Mouse (Mus musculus) heart, adult 18-20 months (tissue): ENCODE measurements around the gene Camk2n2. TPM values are rescaled to one million over a fixed set of nuclear protein-coding genes. Genes with fewer than 3 reads are reported as not detected.
"Not testable (repeated sequence)": the region's sequence is repeated elsewhere in the genome, so short reads cannot be mapped to it uniquely, and the experiment has no call there.

Experiments used
- DNase-seq, 2 experiments: peaks; one replicate each; pipeline ENCODE4 v3.0.0; 2021 to 2022; ENCODE audit warnings: mixed read lengths in 1 of 2
- long read RNA-seq, 2 experiments: library from polyadenylated mRNA; stranded (forward); transcript quantifications; one replicate each; pipeline ENCODE4 v2.0.0; 2021
- total RNA-seq, 2 experiments: library from RNA; stranded (reverse); gene quantifications; 2 replicates each; pipeline ENCODE4 v1.2.3; 2021

Camk2n2 gene
- total RNA-seq = 1 to 10 TPM; 1.3 to 1.6 TPM
- long read RNA-seq, experiment 1, partial matches to known transcripts = 0 of 2 reads
- long read RNA-seq, experiment 1, other reads (novel, unspliced or antisense) = 0 of 2 reads
- long read RNA-seq, experiment 2 = 0 reads

DNA sequence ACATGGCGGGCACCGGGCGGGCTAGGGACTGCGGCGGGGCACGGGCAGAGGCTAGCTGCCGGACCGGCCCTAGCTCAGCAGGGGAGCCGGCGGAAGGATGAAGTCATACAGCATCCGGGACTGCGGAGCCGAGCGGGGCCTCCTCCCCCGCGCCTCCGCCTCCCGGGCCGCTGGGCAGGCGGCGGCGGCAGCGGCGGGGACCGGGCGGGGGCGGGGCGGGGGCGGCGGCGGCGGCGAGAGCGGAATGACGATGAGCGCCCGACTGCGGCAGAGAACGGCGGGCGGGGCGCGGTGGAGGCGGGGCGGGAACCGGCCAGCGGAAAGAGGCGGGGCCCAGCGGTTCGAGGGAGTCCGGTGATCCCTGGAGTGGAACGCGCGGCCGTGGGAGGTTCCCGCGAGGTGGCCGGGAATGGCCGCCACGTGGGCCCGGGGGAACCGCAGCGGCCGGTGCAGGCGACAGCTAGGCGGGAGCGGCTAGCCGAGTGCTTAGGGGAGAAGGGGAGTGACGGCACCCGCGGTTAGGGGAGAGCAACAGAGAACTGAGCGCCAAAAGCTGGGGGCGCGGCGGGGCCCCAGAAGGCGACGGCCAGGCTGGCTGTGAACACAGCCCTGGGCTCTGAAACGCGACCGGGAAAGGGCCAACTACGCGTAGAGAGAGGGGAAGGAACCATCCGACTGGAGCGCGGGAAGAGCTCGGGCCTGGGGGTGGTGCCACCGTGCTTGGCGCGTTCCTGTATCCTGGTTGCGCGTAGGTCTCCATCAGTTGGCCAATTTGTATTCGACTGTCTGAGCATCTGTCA is at the start of gene Camk2n2:
Gene Camk2n2, minus strand, starts transcription at position 97 of the 800 bp plus-strand sequence.
- DNase-seq = peak; percentile 80 to 81

DNA sequence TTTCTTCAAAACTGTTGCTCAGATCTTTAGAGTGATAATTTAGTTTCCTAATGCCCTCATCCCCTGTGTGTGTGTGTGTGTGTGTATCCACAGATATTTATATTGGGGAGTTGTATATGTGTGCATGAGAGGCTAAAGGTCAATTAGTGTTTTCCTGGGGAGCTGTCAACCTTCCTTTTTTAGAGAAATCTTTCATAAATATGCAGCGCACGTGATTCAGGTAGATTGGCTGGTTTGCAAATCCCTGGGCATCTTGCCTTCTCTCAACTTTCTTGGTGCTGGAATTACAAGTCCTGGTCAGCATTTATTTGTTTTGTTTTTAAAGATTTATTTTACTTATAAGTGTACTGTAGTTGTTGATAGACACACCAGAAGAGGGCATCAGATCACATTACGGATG is 49.2 kb upstream of the Camk2n2 start:
- DNase-seq = no peak

DNA sequence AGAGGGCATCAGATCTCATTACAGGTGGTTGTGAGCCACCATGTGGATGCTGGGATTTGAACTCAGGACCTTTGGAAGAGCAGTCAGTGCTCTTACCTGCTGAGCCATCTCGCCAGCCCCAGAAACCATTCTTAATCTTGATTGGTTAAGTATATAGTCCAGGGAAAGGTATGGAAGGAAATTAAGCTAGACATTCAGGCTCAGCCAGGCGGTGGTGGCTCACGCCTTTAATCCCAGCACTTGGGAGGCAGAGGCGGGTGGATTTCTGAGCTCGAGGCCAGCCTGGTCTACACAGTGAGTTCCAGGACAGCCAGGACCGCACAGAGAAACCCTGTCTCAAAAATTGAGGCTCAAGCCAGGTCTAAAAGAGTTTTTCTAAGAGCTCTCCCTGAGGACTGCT is 46.9 kb upstream of the Camk2n2 start, which contains the start of gene Eif4g1:
Gene Eif4g1, plus strand, starts transcription at position 301 of the 400 bp plus-strand sequence.
- not testable (repeated sequence) for DNase-seq

DNA sequence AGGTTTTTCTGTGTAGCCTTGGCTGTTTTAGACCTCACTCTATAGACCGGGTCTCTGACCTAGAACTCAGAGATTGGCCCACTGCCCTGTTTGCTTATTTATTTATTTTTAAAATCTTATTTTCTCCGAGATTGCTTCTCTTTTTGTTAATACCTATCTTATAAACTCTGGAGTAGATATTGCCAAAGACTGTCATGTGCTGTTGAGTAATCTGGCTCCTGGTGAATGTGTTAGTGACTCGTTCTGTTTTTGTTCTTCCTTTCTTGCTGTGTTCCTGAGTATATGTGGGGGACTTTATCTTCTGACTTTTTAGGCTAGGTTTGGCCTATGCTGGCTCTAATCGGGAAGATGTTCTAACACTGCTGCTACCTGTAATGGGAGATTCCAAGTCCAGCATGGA is 36.6 kb upstream of the Camk2n2 start:
- DNase-seq = no peak

DNA sequence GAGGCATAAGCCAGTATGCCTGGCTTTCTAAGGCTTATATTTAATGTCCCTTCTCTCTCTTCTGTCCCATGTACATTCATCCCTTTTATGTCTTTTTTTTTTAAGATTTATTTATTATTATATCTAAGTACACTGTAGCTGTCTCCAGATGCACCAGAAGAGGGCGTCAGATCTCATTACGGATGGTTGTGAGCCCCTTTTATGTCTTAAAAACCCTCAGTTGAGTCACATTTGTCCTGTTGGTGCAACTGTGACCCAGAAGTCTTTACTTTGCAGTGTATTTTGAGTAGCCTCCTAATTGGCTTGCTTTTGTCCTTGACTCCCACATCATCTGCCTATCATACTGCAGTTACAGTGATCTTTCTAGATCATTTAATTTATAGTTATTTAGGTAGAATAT is 32.2 kb upstream of the Camk2n2 start:
- DNase-seq = no peak

DNA sequence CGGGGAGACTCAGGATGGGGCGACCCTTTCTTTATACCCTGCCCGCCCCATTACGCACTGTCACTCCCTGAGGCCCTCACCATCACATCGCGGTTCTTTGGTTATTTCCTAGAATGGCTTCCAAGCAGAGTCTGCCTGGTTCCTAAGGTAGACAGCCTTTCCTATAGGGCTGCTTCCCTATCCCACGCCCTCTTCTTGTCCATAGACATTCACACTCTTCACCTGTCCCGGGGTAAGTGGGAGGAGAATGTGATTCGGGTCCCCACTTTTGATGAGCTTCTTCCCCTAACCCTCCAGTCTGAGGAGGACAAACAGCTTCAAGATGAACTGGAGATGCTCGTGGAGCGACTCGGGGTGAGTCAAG is 30.8 kb upstream of the Camk2n2 start:
- no peak for DNase-seq

DNA sequence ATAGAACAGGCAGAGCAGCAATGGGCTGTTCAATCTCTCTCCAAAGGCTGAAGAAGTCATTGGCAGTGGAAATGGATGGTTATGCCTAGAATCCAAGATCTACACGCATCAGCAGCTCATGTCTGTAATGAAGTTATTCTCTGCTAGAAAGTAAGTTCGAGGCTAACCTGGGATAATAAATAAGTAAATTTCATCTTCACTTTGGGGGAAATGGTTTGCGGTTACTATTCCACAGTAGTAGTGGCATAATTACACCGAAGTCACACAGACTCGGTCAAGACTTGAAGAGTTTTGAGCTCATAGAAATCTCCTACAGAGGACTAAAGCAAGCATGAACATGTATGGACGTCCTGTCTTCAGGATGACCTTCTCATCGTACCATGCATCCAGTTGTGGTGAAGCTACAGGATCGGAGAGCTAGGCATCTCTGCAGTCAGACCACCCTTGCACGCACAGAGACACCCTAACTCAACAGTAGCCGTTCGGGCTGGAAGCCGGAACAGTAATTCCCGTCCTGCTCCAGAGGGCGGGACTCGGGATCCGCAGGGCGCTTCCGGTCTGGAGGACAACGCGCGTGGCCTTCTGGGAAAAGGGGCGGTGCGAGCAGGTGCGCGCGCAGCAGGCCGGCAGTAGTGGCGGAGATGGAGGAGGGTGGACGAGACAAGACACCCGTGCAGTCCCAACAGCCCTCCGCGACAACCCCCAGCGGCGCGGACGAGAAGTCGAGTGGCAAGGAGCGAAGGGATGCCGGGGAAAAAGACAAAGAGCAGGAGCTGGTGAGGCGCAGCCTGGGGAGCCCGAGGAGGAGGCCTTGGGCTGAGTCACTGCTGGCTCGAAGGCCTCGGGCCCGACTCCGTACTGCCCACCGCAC is 30.2 kb upstream of the Camk2n2 start, which contains the start of gene Psmd2:
Gene Psmd2, plus strand, starts transcription at position 577 of the 871 bp plus-strand sequence.
- DNase-seq = peak; percentile 97 to 99

DNA sequence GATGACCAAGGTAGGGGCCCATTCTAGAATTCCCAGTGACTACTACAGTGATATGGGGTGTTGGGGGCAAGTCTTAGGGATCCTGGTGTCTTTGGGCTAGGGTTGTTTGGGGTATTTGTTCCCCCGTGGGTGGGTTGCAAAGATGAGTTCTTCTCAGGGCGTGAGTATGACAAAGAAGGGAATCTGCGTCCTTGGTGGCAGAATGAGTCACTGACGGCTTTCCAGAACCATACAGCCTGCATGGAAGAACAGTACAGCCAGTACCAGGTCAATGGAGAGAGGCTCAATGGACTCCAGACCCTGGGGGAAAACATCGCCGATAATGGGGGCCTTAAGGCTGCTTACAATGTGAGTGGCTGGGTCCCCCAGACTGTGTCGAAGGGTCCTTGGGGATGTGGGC is 22.8 kb upstream of the Camk2n2 start:
- no peak for DNase-seq

DNA sequence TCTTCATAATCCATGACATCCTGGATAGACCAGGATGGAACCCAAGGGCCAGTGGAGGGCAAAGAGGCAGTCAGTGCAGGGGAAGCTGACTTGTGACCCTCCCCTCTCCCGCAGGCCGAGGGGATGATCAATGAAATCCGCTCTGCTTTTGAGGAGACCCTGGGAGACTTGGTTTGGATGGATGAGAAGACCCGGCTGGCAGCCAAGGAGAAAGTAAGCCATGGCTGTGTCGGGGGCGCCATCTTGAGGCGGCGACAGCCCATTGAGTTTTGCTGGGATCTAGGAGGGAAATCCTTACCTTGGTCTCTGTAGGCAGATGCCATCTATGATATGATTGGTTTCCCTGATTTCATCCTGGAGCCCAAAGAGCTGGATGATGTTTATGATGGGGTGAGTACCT is 21.1 kb upstream of the Camk2n2 start:
- DNase-seq = peak; percentile 58 to 82

DNA sequence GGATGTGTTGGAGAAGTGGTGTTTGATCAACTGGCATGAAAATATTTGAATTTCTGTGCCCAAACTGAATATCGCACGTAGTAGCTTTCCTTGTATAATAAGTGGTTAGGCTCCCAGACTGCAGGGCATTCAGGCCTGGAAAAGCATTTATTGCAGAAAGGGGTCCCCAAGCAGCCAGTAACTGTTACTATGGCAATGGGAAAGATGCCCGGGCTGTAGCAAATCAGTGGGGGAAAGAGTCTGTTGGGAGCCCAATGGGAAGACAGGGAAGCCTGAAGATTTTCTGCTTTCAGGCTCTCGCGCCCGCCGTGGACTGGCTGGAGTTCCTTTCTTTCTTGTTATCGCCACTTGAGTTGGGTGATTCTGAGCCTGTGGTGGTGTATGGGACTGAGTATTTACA is 17.3 kb upstream of the Camk2n2 start:
- no peak for DNase-seq

DNA sequence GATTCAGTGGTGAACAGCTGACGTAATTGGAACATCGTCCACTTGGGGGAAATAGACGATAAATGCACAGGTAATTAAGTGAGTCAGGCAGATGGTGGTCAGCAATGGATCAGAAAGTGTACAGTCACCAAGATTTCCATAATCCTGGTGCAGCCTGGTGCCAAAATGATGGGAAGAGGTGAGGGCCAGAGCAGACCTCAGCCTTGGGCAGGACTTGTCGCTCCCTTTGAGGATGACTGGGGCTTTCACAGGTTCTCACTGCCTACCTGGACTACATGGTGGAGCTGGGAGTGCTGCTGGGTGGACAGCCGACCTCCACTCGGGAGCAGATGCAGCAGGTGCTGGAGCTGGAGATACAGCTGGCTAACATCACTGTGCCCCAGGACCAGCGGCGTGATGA is 16.3 kb upstream of the Camk2n2 start:
- no peak for DNase-seq

DNA sequence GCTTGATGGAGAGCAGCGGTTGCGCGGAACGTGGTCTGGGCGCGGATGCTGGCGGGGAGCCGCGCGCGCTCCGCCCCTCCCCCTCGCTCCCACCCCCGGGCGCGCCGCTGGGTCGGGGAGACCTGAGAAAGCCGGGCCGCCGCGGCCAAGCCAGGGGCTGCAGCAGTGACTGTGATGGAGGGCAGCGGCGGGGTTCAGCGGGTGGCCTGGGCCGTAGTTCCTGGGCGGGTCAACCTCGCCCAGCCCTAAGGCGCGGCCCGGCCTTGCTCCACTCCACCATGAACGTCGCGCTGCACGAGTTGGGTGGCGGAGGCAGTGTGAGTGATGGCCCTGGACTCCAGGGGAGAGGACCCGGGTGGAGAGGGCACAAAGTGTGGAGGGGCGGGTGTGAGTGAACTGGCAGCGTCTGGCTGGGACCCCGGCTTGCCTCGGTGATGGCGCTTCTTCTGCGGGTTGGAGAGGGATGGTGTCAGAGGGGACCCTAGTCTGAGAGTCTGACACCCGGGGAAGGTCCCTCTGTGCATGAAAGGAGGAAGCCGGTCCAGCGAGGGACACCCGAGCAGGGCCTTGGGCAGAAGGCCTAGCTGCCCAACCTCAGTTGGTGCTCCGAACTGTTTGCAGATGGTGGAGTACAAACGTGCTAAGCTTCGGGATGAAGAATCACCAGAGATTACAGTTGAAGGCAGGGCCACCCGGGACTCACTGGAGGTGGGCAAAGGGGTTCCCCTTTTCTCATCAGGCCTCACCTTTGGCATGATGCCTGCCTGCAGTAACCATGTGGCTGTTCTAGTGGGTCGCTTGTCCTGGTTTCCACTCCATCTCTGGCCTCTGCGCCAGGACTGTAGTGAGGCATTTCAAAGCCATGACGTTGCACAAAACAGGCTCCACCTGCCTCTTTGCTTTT is 8.9 kb upstream of the Camk2n2 start, which contains the start of gene Ece2:
Gene Ece2, plus strand, starts transcription at position 98 of the 904 bp plus-strand sequence.
- DNase-seq = peak in 1 of 2 experiments; percentile 22

DNA sequence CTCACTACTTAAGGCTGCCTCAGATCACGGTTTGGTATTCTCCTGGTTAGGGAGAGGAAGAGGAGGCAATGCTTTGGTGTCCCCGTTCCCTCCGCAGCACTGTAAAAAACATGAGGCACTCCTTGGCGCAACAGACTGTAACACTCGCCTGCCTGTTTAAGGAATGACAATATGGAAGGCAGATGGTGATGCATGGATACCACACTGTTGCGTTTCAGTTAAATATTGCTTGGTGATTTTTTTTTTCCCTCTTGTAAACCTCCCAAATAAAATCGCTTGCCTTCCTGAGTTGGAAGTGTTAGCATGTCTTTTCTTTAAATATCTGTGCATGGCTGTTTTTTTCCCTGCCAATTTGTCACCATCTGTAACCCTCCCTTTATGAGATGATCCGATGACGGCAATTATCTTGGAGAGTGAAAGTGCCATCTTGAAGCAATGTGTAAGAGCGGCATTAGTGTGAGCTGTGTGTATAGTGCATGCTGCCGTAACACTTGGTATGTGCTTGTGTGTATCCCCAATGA is 7.8 kb upstream of the Camk2n2 start:
- no peak for DNase-seq

DNA sequence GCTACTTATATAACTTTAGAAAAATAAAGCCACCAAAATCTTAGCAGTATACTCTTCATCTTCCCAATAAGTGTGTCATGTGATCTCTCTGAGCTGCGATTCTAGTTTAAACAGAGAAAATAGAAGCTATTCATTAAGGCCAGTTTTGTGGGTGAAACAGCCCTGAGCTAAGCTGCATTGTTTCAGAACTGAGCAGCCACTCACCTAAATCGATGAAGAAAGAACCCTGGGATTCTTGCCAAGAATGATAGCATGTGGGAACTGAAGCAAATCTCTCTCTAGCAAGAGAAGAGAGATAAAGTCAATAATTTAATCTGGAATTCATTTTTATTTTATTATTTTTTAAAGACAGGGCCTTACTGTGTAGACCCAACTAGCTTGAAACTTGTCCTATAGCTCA is 2.1 kb upstream of the Camk2n2 start:
- no peak for DNase-seq

DNA sequence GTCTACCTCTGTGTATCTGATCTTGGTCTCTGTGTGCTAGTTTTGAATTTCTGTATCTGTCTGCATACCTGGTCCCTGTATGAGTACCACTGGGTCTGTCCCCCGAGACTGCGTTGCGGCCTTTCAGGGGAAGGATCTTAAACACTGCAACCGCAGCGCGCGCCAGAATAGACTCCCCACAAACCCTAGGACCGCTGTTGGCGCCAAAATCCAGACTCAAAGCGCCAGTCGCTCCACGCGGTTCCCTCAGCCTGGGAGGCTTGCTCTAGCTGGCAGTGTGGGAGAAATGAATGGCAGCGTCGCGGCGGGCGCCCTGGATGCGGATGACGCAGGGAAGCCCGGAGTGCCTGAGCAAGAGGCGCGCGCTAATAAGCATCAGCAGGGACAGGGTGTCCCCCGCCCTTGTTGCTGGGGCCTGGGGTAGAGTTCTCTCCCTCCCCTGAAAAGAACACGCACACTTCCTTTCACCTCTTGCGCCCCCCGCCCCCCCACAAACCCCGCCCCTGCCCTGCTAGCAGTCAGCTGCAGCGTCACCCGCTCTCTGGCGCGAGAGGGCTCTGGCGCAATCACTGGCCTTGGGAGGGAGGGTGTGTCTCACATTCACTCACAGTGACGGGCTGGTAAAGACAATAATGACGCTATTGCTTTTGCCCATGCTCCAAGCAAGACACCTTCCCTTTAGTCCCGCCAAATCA is 1.1 kb upstream of the Camk2n2 start:
- peak; percentile 77 to 78 for DNase-seq

DNA sequence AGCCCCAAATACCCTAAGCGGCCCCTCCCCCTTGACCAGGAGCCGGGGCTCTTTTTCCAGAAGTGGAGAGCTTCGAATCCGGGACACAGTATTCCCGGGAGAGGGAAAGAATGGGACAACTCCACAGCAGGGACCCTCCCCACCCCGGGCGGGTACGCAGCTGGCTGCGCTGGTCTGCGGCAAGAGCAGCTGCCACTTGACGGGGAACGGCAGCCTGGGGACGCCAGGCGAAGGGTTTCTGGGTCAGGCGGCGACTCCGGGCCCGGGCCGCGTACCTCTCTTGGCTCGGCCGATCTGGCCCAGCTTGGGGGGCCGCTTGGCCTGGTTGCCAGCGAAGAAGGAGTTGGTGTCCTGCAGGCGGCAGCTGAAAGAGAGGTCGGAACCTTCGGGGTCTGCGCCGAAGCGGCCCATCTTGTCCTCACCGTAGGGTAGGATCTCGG is 316 bp downstream of the Camk2n2 start:
- peak in 1 of 2 experiments; percentile 7 for DNase-seq

DNA sequence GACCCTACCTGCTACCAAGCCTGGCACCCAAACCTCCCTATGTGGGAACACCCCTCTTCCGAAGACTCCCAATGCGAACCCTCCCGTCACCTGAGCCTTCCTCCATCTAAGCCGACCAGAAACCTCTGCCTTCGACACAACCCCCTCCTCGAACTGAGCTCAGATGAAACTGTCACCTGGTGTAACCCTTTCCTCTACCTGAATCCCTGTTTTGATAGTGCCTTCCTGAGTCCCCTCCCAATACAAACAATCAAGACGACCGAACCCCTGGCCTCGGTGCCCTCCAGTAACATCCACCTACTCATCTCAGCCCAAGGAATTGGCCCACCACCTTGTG is 720 bp downstream of the Camk2n2 start:
- DNase-seq = peak in 1 of 2 experiments; percentile 17

DNA sequence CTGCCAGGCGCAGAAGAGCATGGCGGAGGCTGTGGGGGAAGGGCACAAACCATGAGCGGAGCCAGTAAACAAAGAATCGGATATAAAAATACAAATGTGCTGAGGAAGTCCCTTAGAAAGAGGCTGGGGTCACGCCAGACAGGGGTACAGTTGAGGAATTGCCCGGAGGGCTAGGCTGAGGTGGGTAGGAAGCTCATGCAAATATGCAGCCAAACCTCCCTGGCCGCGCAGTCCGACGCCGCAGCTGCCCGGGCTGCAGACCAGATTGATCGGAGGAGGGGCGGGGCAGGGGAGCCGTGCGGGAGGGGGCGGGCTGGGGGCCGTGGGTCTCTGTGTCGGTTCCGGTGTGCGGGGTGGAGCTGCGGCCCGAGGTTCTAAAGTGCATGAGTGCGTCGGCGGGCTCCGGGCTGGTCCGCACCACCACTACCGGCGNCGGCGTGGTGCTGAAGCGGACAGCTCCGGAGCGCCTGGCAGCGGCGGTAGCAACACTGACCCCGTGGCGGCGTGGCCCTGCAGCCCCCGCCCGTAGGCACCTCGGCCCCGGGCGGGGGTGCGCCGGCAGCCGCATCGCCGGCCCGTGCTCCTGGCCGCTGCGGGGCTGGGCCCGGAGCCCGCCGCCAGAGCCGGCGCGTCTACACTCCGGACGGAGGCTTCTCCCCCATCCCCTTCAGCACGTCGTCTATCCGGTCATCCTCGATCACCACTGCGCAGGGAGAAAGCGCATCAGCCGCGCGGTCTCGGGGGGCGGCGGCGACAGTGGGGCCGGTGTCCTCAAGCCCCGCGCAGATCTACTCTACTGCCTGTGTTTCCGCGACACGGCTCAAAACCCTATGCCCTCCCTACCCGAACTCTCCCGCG is 1.3 kb downstream of the Camk2n2 start:
- DNase-seq = peak; percentile 14 to 39

DNA sequence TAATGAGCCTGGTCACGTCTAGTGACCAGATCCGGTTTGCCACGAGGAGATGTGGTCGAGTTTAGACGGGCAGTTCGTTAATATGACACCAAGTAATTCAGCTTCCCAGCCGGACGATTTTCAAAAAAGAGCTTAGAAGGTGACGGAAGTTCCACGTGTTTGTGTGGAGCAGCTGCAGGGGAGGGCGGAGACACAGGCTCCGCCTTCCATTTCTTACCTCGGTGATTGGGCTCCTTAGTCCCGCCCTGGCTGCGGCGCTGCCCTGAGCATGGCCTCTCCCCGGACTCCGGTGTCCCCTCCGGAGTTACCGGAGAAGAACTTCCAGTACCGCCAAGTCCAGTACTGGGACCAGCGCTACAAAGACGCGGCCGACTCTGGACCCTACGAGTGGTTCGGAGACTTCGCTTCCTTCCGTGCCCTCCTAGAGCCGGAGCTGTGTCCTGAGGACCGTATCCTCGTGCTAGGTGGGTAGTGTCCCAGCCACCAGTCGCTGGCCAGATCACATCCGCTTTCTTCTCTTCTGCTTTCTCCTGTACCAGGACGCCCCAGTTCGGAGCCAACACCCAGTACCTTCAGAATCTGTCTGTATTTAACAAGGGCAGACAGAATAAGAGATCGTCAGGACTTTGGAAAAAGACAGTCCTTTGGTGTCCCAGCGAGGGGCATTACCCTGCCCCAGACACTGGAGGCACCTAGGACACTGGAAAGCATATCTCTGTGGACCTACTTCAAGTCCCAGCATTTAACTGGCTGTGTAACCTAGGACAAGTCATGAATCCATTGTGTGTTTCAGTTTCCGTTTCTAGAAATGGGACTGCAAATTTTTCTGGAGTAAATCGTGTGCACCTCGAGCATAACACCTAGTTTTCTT is 9.5 kb downstream of the Camk2n2 start, which contains the start of the genes Eef1akmt4, Gm49333 and Alg3:
Gene Eef1akmt4, plus strand, starts transcription at position 237 of the 871 bp plus-strand sequence.
Gene Gm49333, plus strand, starts transcription at position 254 of the 871 bp plus-strand sequence.
Gene Alg3, minus strand, starts transcription at position 379 of the 871 bp plus-strand sequence.
- peak; percentile 87 to 94 for DNase-seq
